Mouse (Mus musculus) testis, adult 2 months (tissue): ENCODE measurements around the gene Tnfaip8l1. TPM values are rescaled to one million over a fixed set of nuclear protein-coding genes. Genes with fewer than 3 reads are reported as not detected.

Experiments used
- H3K27ac ChIP-seq: fragments of 200-500 bp; 2 replicates; pipeline ENCODE4 v1.5.1; 2012; ENCODE audit warnings: low read depth, low read length; ENCODE audit not compliant: control insufficient read depth, insufficient read depth
- H3K27me3 ChIP-seq: fragments of 200-500 bp; 2 replicates; pipeline ENCODE4 v1.6.1; 2012; ENCODE audit warnings: mild to moderate bottlenecking, low read length, moderate library complexity; ENCODE audit not compliant: control insufficient read depth, insufficient read depth
- H3K36me3 ChIP-seq: fragments of 200-500 bp; 2 replicates; pipeline ENCODE4 v1.6.1; 2012; ENCODE audit warnings: mild to moderate bottlenecking, low read length; ENCODE audit not compliant: control insufficient read depth, insufficient read depth
- H3K4me1 ChIP-seq: fragments of 200-500 bp; 2 replicates; pipeline ENCODE4 v1.6.1; 2012; ENCODE audit warnings: low read length; ENCODE audit not compliant: control insufficient read depth, insufficient read depth
- H3K4me3 ChIP-seq: fragments of 200-500 bp; 2 replicates; pipeline ENCODE4 v1.5.1; 2012; ENCODE audit warnings: low read depth, mild to moderate bottlenecking, low read length, moderate library complexity, mixed read lengths; ENCODE audit not compliant: control insufficient read depth
- CTCF ChIP-seq: fragments of 200-500 bp; IDR thresholded peaks from 2 replicates; pipeline ENCODE4 v1.5.1; 2012; ENCODE audit warnings: low read depth, mild to moderate bottlenecking, inconsistent platforms, low read length, moderate library complexity; ENCODE audit not compliant: control insufficient read depth, insufficient read depth, insufficient replicate concordance
- POLR2A ChIP-seq: fragments of 200-500 bp; IDR thresholded peaks from 2 replicates; pipeline ENCODE4 v1.6.1; 2012; ENCODE audit warnings: low read depth, mild to moderate bottlenecking, inconsistent platforms, low read length, moderate library complexity; ENCODE audit not compliant: control insufficient read depth
- polyA plus RNA-seq: library from polyadenylated mRNA; depleted of rRNA; stranded (reverse); fragments of >200 nt; gene quantifications from 2 replicates; pipeline ENCODE4 v1.2.3, GENCODE M21; 2012

The Tnfaip8l1 gene
- polyA plus RNA-seq, 1 experiment = 0.31 TPM

GRCm38 (mm10) chr17:56132661-56133060 lies 29.6 kb upstream of the Tnfaip8l1 start:
- Histone ChIP-seq H3K4me1 (peaks cover 16% of the 10 kb centered on the region), H3K36me3 (no peaks in the 10 kb centered on the region), H3K27me3 (no peaks in the 10 kb centered on the region), H3K4me3 (no peak overlapping the region), H3K27ac (no peak overlapping the region)
- TF ChIP-seq POLR2A = no peak
- TF ChIP-seq CTCF = peak; percentile 95

DNA sequence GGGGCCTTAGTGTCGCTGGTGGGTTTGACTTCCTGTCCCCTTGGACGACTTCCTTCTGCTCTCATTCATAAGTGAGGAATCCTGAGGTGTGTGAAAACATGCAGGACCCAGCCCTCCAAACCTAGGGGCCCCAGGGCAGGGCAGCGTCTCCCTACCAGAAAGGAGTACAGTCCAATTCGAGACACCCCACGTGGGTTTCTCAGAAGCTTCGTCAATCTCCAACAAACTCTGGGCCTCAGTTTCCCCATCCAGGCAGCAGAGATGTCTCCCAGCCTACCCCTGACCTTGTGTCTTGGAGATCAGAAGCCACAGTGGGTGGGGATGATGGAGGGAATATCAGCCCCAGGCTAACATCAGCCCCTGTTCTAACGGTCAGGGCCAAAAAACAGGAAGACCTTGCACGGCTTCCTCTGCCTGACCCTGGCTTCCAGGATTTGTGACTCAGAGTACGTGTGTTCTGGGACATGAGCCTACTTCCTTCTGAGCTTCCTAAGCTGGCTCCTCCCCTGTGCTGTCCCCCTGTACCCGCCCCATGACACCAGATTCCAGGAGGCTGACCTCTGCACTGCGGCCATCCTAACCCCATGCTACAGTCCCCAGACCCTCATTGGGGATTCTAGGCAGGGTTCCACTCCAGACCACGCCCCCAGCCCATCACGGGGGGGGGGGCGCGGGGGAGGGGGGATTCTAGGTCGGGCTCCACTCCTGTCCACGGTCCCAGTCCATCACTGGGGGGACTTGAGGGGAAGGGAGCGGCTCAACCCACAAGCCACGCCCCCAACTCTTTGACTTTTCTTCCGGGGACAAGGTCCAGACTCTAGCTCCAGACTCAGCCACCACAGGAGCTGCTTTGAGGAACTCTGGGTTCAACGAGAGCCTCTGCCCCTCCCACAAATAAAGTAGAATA lies 28.6 kb upstream of the Tnfaip8l1 start:
- no peak overlapping the region for H3K27ac ChIP-seq

DNA sequence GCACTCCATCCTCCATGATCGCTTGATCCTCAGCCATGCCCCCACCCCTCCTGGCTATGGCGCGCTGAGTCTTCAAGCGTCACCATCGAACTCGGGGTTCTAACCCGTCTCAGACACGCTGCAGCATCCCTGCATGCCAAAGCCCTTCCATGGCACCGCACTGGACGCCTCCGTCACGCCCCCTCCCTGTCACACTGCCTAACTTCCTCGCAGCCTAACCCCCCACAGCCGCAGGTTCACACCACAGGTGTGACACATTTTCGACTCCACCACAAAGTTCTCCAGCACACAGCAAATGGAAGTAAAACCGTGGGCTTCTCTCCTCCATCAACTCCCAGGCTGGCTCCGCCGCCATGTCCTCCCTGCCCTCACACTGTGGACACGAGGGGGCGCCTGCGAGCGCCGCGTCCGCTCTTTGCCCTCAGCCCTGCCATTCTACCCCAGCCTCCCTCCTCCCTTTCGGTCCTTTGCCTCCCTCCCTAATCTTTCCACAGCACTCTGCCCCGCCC lies 27.8 kb upstream of the Tnfaip8l1 start:
- H3K27ac ChIP-seq = no peak overlapping the region
- peak; percentile 71; the same call in 1 of the 2 replicates for TF ChIP-seq CTCF
- TF ChIP-seq POLR2A = no peak
- no peaks in the 10 kb centered on the region for H3K27me3 ChIP-seq
- H3K4me1 ChIP-seq = peaks cover 27% of the 10 kb centered on the region
- no peaks in the 10 kb centered on the region for H3K36me3 ChIP-seq
- H3K4me3 ChIP-seq = peak overlapping the region; percentile 38

More for the DNA sequence above, 28.6 kb upstream of the Tnfaip8l1 start:
- Histone ChIP-seq H3K36me3 (no peaks in the 10 kb centered on the region), H3K27me3 (no peaks in the 10 kb centered on the region), H3K4me1 (peaks cover 23% of the 10 kb centered on the region), H3K4me3 (no peak overlapping the region)
- TF ChIP-seq POLR2A (no peak), CTCF (no peak)

DNA sequence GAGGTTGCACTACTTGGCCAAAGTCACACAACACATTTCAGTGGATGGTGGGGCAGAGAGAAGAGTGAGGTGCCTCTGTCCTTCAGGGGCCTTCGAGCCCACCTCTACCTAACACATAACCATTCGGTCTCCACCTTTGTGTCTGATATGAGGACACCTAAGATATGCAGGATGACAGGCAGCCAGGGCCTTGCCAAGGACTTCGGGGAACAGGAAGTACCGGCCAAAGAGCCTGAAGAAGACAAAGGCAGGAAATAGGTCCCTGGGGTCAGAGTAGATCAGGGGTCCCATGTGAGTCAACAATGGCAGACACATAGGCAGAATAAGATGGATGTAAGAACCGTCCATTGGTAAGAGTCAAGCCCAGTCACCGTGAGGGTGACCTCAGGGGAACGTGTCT lies 25.7 kb upstream of the Tnfaip8l1 start:
- Histone ChIP-seq H3K4me1 (peaks cover 35% of the 10 kb centered on the region), H3K27ac (no peak overlapping the region), H3K36me3 (no peaks in the 10 kb centered on the region), H3K27me3 (no peaks in the 10 kb centered on the region; the same call in 1 of the 2 replicates), H3K4me3 (no peak overlapping the region)
- TF ChIP-seq POLR2A (no peak), CTCF (no peak)

DNA sequence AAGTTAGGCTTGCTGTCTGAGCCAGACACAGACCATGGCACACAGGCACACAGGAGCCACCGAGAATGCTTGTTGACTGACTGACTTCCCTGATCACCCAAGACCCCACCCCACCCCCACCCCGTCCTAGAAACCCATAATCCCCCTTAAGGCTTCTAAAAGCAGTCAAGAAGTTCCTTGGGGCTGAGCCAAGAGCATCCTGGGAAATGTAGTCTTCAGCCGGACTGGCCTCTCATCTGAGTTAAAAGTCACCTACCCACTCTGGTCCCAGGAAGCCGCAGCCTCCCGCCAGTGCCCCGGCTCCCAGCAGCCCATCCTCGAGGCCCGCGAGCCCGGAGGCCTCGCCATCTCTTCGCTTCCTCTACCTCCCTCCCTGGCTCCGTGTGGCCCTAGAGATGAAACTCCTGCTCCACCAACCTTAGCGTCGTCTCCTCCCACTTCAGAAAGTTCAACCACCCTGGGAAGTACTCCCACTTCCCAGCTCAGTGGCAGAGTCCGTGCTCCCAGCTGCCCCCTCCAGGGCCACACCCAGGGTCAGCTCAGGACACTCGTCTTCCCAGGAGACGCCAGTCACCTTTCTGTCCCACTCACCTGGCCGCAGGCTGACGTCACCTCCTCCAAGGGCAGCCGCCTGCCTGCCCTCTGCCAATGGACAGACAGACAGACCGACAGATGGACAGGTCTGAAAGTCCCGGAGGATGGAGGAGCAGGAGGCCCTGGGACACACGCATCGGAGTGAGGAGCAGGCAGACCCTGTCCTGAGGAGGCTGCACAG lies 24.3 kb upstream of the Tnfaip8l1 start:
- Histone ChIP-seq H3K27me3 (no peaks in the 10 kb centered on the region; the same call in 1 of the 2 replicates), H3K27ac (no peak overlapping the region), H3K4me3 (no peak overlapping the region), H3K4me1 (peaks cover 36% of the 10 kb centered on the region), H3K36me3 (no peaks in the 10 kb centered on the region)
- TF ChIP-seq POLR2A (no peak), CTCF (no peak)

DNA sequence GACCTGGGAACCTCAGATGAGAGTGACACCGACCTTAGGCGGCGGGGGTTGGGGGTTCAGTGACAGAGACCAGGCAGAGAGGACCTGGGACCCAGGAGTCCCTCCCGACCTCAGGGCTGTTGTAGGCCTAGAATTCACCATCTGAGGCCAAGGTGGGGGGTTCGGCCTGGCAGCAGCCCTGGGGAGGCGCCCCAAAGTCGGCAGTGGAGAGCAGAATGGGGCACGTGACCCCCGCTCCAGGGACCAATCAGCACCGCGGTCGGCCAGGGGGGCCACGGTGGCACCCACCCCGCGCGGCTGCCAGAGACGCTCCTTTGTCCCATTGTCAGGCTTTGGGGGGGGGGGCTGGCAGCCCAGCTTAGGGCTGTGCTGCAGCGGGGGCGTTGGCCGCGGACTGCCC lies 22.9 kb upstream of the Tnfaip8l1 start:
- H3K27me3 ChIP-seq = no peaks in the 10 kb centered on the region; the same call in 1 of the 2 replicates
- no peak for TF ChIP-seq CTCF
- TF ChIP-seq POLR2A = no peak
- no peaks in the 10 kb centered on the region for H3K36me3 ChIP-seq
- no peak overlapping the region for H3K27ac ChIP-seq
- no peak overlapping the region for H3K4me3 ChIP-seq
- peaks cover 27% of the 10 kb centered on the region for H3K4me1 ChIP-seq
